Mouse (Mus musculus): Measurements from ENCODE around the gene Sectm1a. TPM values are rescaled to one million over a fixed set of nuclear protein-coding genes. Genes with fewer than 3 reads are reported as not detected.

Gene Sectm1a
- polyA plus RNA-seq, 1 experiment = not detected

DNA sequence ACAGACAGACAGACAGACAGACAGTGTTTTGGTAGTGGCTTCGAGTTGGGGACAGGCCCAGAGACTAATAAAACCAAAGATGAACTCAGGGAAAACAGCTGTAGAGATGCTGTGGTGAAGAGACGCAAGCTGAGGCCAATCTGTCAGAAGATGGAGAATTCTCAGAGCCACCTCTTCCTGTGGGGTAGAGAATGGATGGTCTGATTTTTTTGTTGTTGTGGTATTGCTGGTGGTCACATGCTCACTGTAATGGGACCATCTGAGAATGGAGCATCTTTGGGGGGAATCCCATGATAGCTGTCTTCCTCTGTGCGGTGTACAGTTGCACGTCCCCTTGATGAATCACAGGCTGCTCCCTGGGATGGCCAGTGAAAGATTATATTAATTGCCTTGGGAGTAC lies 38.5 kb downstream of the Sectm1a start:
- H3K27me3 ChIP-seq (ENCODE audit: control insufficient read depth) = no peaks in the 10 kb centered on the region
- peaks cover 7% of the 10 kb centered on the region for H3K4me1 ChIP-seq (ENCODE audit: control insufficient read depth)
- H3K9me3 ChIP-seq (ENCODE audit: control insufficient read depth, low read length) = no peaks in the 10 kb centered on the region

DNA sequence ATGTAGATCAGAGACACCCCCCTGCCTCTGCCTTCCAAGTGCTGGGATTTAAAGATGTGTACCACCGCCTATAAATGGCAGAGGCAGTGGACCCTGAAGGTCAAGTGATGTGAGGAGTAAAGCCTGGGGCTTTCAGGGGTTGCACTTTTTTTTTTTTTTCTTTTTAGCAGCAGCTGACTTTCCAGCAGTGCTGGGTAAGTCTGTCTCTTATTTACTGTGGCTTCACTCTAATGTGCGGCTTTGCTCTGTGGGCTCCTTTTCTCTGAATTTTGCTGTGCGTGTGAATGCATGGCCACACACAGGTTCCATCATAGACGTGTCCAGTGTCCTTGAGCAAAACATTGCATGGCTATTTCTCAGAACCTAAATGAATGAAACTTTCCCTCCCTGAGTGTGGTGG lies 39.4 kb downstream of the Sectm1a start:
- no peak overlapping the region for H3K4me3 ChIP-seq (replicated peaks)
- TF ChIP-seq TAL1 (IDR thresholded peaks at IDR 0.05; ENCODE audit: low read length) (no peak), GATA1 (IDR thresholded peaks at IDR 0.05; ENCODE audit: low read length) (no peak)
- H3K9me3 ChIP-seq (ENCODE audit: control insufficient read depth, low read length) = no peaks in the 10 kb centered on the region
- no peaks in the 10 kb centered on the region for H3K27me3 ChIP-seq (ENCODE audit: control insufficient read depth)
- peaks cover 8% of the 10 kb centered on the region for H3K4me1 ChIP-seq (ENCODE audit: control insufficient read depth)
- H3K36me3 ChIP-seq (ENCODE audit: control insufficient read depth) = no peaks in the 10 kb centered on the region

More for the DNA sequence above, 38.5 kb downstream of the Sectm1a start:
- TF ChIP-seq TAL1 (IDR thresholded peaks at IDR 0.05; ENCODE audit: low read length) (no peak), GATA1 (IDR thresholded peaks at IDR 0.05; ENCODE audit: low read length) (no peak)
- Histone ChIP-seq H3K36me3 (ENCODE audit: control insufficient read depth) (no peaks in the 10 kb centered on the region), H3K4me3 (replicated peaks) (no peak overlapping the region)

DNA sequence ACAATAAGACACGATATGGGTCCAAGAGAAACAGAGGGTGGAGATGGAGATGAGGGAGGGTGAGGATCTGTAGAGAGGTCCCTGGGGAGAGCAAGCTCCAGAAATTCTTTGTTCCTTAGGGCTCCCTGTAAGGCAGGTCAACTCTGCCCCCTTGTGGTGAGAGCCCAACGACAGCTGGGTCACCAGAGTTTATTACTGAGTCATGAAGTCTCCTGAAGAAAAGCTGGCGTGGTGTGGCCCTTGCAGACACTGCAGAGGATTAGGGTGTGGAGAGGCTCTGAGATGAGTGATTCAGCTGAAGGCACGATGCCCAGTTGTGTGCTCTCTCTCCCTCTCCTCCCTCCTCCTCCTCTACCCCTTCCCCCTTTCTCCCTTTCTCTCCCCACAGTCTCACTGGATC lies 39.8 kb downstream of the Sectm1a start:
- TF ChIP-seq GATA1 (IDR thresholded peaks at IDR 0.05; ENCODE audit: low read length) (no peak), TAL1 (IDR thresholded peaks at IDR 0.05; ENCODE audit: low read length) (no peak)
- no peaks in the 10 kb centered on the region for H3K9me3 ChIP-seq (ENCODE audit: control insufficient read depth, low read length)
- H3K4me1 ChIP-seq (ENCODE audit: control insufficient read depth) = peaks cover 8% of the 10 kb centered on the region
- H3K4me3 ChIP-seq (replicated peaks) = no peak overlapping the region
- H3K36me3 ChIP-seq (ENCODE audit: control insufficient read depth) = no peaks in the 10 kb centered on the region
- H3K27me3 ChIP-seq (ENCODE audit: control insufficient read depth) = no peaks in the 10 kb centered on the region

DNA sequence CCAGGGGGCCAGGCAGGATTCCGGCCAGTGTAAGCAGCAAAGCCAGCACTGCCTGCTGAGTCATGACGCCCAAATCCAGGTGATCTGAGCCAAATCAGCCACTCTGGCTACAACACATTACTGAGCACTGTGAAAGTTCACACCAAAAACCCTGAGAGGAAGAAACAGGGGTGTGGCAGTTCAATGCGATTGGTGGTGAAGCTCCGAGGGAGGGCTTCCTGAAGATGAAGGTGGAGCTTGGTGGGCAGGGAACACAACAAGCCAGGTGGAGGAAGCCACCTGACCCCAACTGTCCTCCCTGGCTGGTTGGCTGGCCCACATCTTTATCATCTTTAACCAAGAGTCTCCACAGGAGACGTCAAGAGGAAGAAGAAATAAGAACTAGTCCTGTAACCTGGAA lies 41.7 kb downstream of the Sectm1a start, which contains the start of gene Cd7:
Gene Cd7, minus strand, starts transcription at position 117 of the 400 bp plus-strand sequence.
- TF ChIP-seq TAL1 (IDR thresholded peaks at IDR 0.05; ENCODE audit: low read length) (no peak), GATA1 (IDR thresholded peaks at IDR 0.05; ENCODE audit: low read length) (no peak)
- H3K4me3 ChIP-seq (replicated peaks) = no peak within 1 kb of the TSS
- no peaks in the 10 kb centered on the region for H3K36me3 ChIP-seq (ENCODE audit: control insufficient read depth)
- H3K4me1 ChIP-seq (ENCODE audit: control insufficient read depth) = peaks cover 19% of the 10 kb centered on the region
- H3K27me3 ChIP-seq (ENCODE audit: control insufficient read depth) = no peaks in the 10 kb centered on the region
- H3K9me3 ChIP-seq (ENCODE audit: control insufficient read depth, low read length) = no peaks in the 10 kb centered on the region

DNA sequence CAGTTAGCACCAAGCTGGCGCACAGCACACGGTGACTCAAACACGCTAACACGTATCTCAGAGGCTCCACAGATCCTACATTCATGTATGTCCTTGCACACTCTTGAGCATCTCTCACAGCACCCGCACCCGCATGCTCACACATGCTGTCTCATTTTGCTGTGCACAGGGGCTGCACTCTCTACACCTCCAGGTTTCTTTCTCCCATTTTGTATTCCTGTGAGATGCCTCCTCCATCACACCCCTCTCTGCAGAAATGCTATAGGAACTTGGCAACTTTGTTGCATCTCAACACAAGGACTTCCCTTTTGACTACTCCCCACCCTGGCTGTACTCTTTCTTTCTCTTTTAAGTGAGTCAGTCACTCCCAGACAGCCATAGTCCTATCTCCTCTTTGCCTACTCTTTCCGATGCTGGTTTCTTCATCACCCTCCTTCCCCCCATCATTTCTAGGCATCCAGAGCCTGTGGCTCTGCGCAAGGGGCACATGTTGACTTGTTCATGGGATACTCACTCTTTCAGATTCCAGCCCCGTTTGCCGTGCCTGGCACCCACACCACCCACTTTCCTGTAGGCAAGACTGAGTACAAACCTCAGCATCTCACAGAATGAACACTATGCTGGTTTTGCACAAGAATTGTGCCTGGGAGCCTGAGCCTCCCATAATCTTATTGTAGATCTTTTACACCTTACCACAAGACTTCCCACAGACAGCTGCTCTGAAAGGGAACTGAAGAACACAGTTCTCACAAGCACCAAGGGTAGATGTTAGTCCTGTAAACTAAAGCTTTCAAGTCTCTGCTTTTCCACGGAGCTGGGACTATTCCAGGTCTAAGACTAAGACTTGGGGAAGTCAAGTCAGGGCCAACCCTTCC lies 42.4 kb downstream of the Sectm1a start:
- H3K27me3 ChIP-seq (ENCODE audit: control insufficient read depth) = no peaks in the 10 kb centered on the region
- H3K9me3 ChIP-seq (ENCODE audit: control insufficient read depth, low read length) = no peaks in the 10 kb centered on the region
- H3K4me3 ChIP-seq (replicated peaks) = no peak overlapping the region
- TF ChIP-seq TAL1 (IDR thresholded peaks at IDR 0.05; ENCODE audit: low read length) = no peak
- no peak for TF ChIP-seq GATA1 (IDR thresholded peaks at IDR 0.05; ENCODE audit: low read length)
- H3K36me3 ChIP-seq (ENCODE audit: control insufficient read depth) = no peaks in the 10 kb centered on the region
- H3K4me1 ChIP-seq (ENCODE audit: control insufficient read depth) = peaks cover 19% of the 10 kb centered on the region

DNA sequence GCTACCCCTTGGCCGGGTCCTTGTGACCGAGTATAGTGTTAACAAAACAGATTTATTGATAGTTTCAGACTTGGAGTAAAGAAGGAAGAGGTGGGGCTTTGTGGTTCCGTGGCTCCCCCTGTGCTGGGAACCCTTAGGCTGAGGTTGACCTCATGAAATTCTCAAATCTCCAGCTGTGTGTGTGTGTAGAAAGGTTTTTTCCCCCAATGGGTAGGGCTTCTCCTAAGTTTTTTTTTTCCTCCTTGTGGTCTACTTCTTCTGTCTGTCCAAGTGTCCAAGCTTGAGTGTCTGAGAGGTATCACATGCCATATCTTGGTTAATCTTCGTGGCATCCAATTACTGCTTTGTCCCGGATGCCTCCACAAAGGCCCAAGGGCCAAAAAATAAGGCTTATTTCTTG lies 47.9 kb downstream of the Sectm1a start:
- Histone ChIP-seq H3K9me3 (ENCODE audit: control insufficient read depth, low read length) (no peaks in the 10 kb centered on the region), H3K36me3 (ENCODE audit: control insufficient read depth) (no peaks in the 10 kb centered on the region), H3K27me3 (ENCODE audit: control insufficient read depth) (peaks cover 2% of the 10 kb centered on the region; the same call in 1 of the 2 replicates), H3K4me1 (ENCODE audit: control insufficient read depth) (peaks cover 13% of the 10 kb centered on the region), H3K4me3 (replicated peaks) (no peak overlapping the region)
- no peak for TF ChIP-seq TAL1 (IDR thresholded peaks at IDR 0.05; ENCODE audit: low read length)
- no peak for TF ChIP-seq GATA1 (IDR thresholded peaks at IDR 0.05; ENCODE audit: low read length)

DNA sequence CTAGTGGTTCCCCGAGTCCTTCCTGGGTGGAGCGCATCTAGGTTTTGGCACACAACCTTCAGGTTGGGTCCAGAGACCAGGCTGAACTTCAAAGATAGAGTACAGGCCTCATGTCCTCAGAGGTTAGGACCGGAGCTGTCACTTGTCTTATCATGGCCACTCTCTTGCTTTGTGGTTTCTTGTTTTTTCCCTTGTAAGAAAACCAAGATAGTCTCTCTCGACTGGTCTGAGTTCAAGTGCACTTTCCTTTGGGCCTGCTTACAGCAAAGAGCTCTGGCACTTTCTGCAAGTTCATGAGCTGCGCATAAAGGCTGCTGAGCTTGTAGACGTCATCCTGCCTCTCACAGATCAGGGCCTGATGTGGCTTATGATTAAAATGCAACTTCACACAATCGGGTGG lies 53.8 kb downstream of the Sectm1a start:
- H3K4me1 ChIP-seq (ENCODE audit: control insufficient read depth) = peaks cover 9% of the 10 kb centered on the region
- no peaks in the 10 kb centered on the region for H3K9me3 ChIP-seq (ENCODE audit: control insufficient read depth, low read length)
- no peak for TF ChIP-seq TAL1 (IDR thresholded peaks at IDR 0.05; ENCODE audit: low read length)
- no peaks in the 10 kb centered on the region for H3K36me3 ChIP-seq (ENCODE audit: control insufficient read depth)
- no peak overlapping the region for H3K4me3 ChIP-seq (replicated peaks)
- H3K27me3 ChIP-seq (ENCODE audit: control insufficient read depth) = peaks cover 2% of the 10 kb centered on the region; the same call in 1 of the 2 replicates

DNA sequence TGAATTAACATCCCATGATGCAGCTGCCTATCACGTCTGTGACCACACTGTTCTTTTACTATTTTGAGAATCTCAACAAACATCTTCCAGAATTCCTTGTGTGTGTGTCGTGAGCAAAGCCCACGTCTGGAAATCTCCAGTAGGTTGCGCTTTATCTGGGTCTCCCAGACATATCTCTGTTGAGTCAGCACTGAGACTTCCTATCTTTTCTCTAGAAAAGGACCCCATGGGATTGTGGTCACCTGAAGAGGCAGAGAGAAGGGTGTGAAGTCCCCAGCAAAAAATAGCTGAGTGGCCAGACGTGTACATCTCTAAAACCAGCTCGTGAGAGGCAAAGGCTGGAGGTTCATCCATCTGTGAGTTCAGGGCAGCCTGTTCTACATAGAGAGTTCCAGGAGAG lies 56.9 kb downstream of the Sectm1a start:
- peaks cover 9% of the 10 kb centered on the region for H3K4me1 ChIP-seq (ENCODE audit: control insufficient read depth)
- H3K27me3 ChIP-seq (ENCODE audit: control insufficient read depth) = no peaks in the 10 kb centered on the region; the same call in 1 of the 2 replicates
- H3K4me3 ChIP-seq (replicated peaks) = no peak overlapping the region
- no peaks in the 10 kb centered on the region for H3K9me3 ChIP-seq (ENCODE audit: control insufficient read depth, low read length)
- no peaks in the 10 kb centered on the region for H3K36me3 ChIP-seq (ENCODE audit: control insufficient read depth)
- TF ChIP-seq TAL1 (IDR thresholded peaks at IDR 0.05; ENCODE audit: low read length) = no peak
- no peak for TF ChIP-seq GATA1 (IDR thresholded peaks at IDR 0.05; ENCODE audit: low read length)

DNA sequence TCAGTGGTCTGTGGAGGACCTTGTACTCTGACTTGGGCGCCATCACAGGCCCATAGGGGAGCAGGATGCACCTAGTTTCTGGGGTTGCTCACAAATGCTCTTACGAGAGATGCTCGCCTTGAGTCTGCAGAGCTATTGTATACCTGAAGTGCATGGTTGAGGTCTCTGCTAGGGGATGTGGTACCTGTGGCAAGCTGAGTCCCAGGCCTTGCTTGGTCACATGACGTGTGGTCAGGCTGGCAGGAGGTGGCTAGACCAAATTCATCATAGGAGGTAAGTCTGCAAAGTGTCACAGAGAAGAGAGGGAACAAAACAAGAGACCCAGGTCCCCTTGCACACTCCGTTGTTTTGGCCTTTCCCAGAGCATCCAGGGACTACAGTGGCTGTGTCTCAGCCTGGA lies 61.5 kb downstream of the Sectm1a start:
- TF ChIP-seq TAL1 (IDR thresholded peaks at IDR 0.05; ENCODE audit: low read length) (no peak), GATA1 (IDR thresholded peaks at IDR 0.05; ENCODE audit: low read length) (no peak)
- Histone ChIP-seq H3K9me3 (ENCODE audit: control insufficient read depth, low read length) (no peaks in the 10 kb centered on the region), H3K27me3 (ENCODE audit: control insufficient read depth) (peaks cover 10% of the 10 kb centered on the region), H3K4me1 (ENCODE audit: control insufficient read depth) (peaks cover 8% of the 10 kb centered on the region), H3K4me3 (replicated peaks) (no peak overlapping the region), H3K36me3 (ENCODE audit: control insufficient read depth) (no peaks in the 10 kb centered on the region)

All from erythroblast, embryonic 14.5 days (primary cell).